Mouse (Mus musculus) CH12.LX (cell line): ENCODE results near the gene Car1. TPM values are rescaled to one million over a fixed set of nuclear protein-coding genes. Genes with fewer than 3 reads are reported as not detected.
"Not testable (repeated sequence)": the region's sequence is repeated elsewhere in the genome, so short reads cannot be mapped to it uniquely, and the experiment has no call there.

ENCODE experiments used
- DNase-seq: peaks from one replicate; pipeline ENCODE4 v3.0.0-alpha.2; 2013; ENCODE audit errors: extremely low read depth
- H3K27ac ChIP-seq: 2 replicates; pipeline ENCODE4 v1.5.1; 2012; ENCODE audit warnings: low read depth, mild to moderate bottlenecking, control low read depth, moderate library complexity; ENCODE audit not compliant: insufficient read depth
- H3K27me3 ChIP-seq: replicated peaks from 2 replicates; pipeline ENCODE3; 2012; ENCODE audit warnings: inconsistent platforms
- H3K36me3 ChIP-seq, 2 experiments: replicated peaks in 1 of 2; 2 replicates each; pipeline versions ENCODE3 to v1.6.1; 2012; ENCODE audit warnings: inconsistent platforms in 1 of 2, low read length in 1 of 2, mild to moderate bottlenecking in 1 of 2, mixed read lengths in 1 of 2, moderate library complexity in 1 of 2; ENCODE audit not compliant: control insufficient read depth in 1 of 2, insufficient read depth in 1 of 2
- H3K4me1 ChIP-seq, 2 experiments: 2 replicates each; pipeline ENCODE4 v1.6.1; 2012; ENCODE audit warnings: inconsistent platforms in 1 of 2, moderate library complexity in 1 of 2; ENCODE audit not compliant: insufficient read depth in 2 of 2, control insufficient read depth in 1 of 2
- H3K4me2 ChIP-seq: 2 replicates; pipeline ENCODE4 v1.6.1; 2012; ENCODE audit warnings: low read depth, mild to moderate bottlenecking, control low read depth; ENCODE audit not compliant: poor library complexity, insufficient read depth, severe bottlenecking
- H3K4me3 ChIP-seq, 3 experiments: fragments of 150-350 bp in 1 of 3; sonication (generic) in 1 of 3; replicated peaks in 1 of 3; 2 replicates each; pipeline versions ENCODE3 to v1.5.1; 2011 to 2012; ENCODE audit warnings: low read depth in 2 of 3, low read length in 2 of 3, mild to moderate bottlenecking in 2 of 3, moderate library complexity in 2 of 3, control low read depth in 1 of 3, improper control_type of control experiment in 1 of 3, inconsistent platforms in 1 of 3, mixed read lengths in 1 of 3; ENCODE audit not compliant: poor library complexity in 1 of 3
- H3K79me2 ChIP-seq: replicated peaks from 2 replicates; pipeline ENCODE4 v1.6.1; 2012; ENCODE audit warnings: mild to moderate bottlenecking, moderate library complexity; ENCODE audit not compliant: control insufficient read depth, poor library complexity, insufficient read depth, severe bottlenecking; ENCODE audit errors: extremely low read depth
- H3K9ac ChIP-seq: 2 replicates; pipeline ENCODE4 v1.6.1; 2012; ENCODE audit warnings: low read depth, mild to moderate bottlenecking, control low read depth, moderate library complexity; ENCODE audit not compliant: insufficient read depth
- H3K9me3 ChIP-seq: replicated peaks from 2 replicates; pipeline ENCODE3; 2012; ENCODE audit warnings: low read length, inconsistent platforms, mixed read lengths
- BHLHE40 ChIP-seq: IDR thresholded peaks from 2 replicates; pipeline ENCODE4 v1.6.1; 2011; ENCODE audit warnings: mild to moderate bottlenecking, low read depth, low read length, improper control_type of control experiment
- ELF1 ChIP-seq: IDR thresholded peaks from 2 replicates; pipeline ENCODE4 v1.6.1; 2014; ENCODE audit warnings: low read depth, mild to moderate bottlenecking, inconsistent platforms, low read length, improper control_type of control experiment
- EP300 ChIP-seq: IDR thresholded peaks from 2 replicates; pipeline ENCODE4 v1.6.1; 2011; ENCODE audit warnings: low read length, improper control_type of control experiment
- ETS1 ChIP-seq: conservative IDR thresholded peaks from 2 replicates; pipeline ENCODE4 v1.6.1; 2012; ENCODE audit warnings: low read depth, mild to moderate bottlenecking, inconsistent platforms, low read length, improper control_type of control experiment, moderate library complexity
- GABPA ChIP-seq: IDR thresholded peaks from 2 replicates; pipeline ENCODE4 v1.6.1; 2012; ENCODE audit warnings: low read depth, low read length, improper control_type of control experiment, inconsistent platforms; ENCODE audit not compliant: insufficient replicate concordance
- IRF4 ChIP-seq: IDR thresholded peaks from 2 replicates; pipeline ENCODE4 v1.6.1; 2014; ENCODE audit warnings: low read depth, mild to moderate bottlenecking, inconsistent platforms, low read length, improper control_type of control experiment
- JUN ChIP-seq: IDR thresholded peaks from 2 replicates; pipeline ENCODE4 v1.6.1; 2011; ENCODE audit warnings: low read depth, mild to moderate bottlenecking, low read length, improper control_type of control experiment, moderate library complexity; ENCODE audit not compliant: insufficient read depth
- JUND ChIP-seq: conservative IDR thresholded peaks from 2 replicates; pipeline ENCODE4 v1.6.1; 2011; ENCODE audit warnings: low read depth, low read length, improper control_type of control experiment
- KAT2A ChIP-seq: IDR thresholded peaks from 2 replicates; pipeline ENCODE4 v1.6.1; 2012; ENCODE audit warnings: low read length, improper control_type of control experiment, inconsistent platforms; ENCODE audit not compliant: insufficient replicate concordance
- MAX ChIP-seq: IDR thresholded peaks from 2 replicates; pipeline ENCODE4 v1.6.1; 2011; ENCODE audit warnings: low read length, improper control_type of control experiment
- MAZ ChIP-seq: IDR thresholded peaks from 2 replicates; pipeline ENCODE4 v1.6.1; 2012; ENCODE audit warnings: low read depth, mild to moderate bottlenecking, inconsistent platforms, low read length, improper control_type of control experiment, moderate library complexity
- MEF2A ChIP-seq: IDR thresholded peaks from 2 replicates; pipeline ENCODE4 v1.6.1; 2014; ENCODE audit warnings: low read depth, mild to moderate bottlenecking, inconsistent platforms, low read length, improper control_type of control experiment, borderline replicate concordance
- MXI1 ChIP-seq: IDR thresholded peaks from 2 replicates; pipeline ENCODE4 v1.6.1; 2011; ENCODE audit warnings: mild to moderate bottlenecking, low read depth, low read length, improper control_type of control experiment
- MYC ChIP-seq: IDR thresholded peaks from 2 replicates; pipeline ENCODE4 v1.6.1; 2011; ENCODE audit warnings: low read depth, mild to moderate bottlenecking, improper control_type of control experiment, low read length
- NELFE ChIP-seq: IDR thresholded peaks from 2 replicates; pipeline ENCODE4 v1.6.1; 2011; ENCODE audit warnings: low read depth, low read length, improper control_type of control experiment
- NRF1 ChIP-seq: IDR thresholded peaks from 2 replicates; pipeline ENCODE4 v1.6.1; 2014; ENCODE audit warnings: low read depth, mild to moderate bottlenecking, inconsistent platforms, low read length, improper control_type of control experiment, moderate library complexity
- PAX5 ChIP-seq: IDR thresholded peaks from 2 replicates; pipeline ENCODE4 v1.6.1; 2012; ENCODE audit warnings: low read length, inconsistent platforms, mixed read lengths
- RCOR1 ChIP-seq: conservative IDR thresholded peaks from 2 replicates; pipeline ENCODE4 v1.6.1; 2012; ENCODE audit warnings: low read depth, mild to moderate bottlenecking, inconsistent platforms, low read length, improper control_type of control experiment
- TCF12 ChIP-seq: IDR thresholded peaks from 2 replicates; pipeline ENCODE4 v1.6.1; 2014; ENCODE audit warnings: low read depth, mild to moderate bottlenecking, inconsistent platforms, low read length, improper control_type of control experiment
- UBTF ChIP-seq: IDR thresholded peaks from 2 replicates; pipeline ENCODE4 v1.6.1; 2012; ENCODE audit warnings: low read depth, mild to moderate bottlenecking, inconsistent platforms, low read length, improper control_type of control experiment, moderate library complexity
- USF1 ChIP-seq: IDR thresholded peaks from 2 replicates; pipeline ENCODE4 v1.6.1; 2014; ENCODE audit warnings: low read depth, mild to moderate bottlenecking, inconsistent platforms, low read length, improper control_type of control experiment
- USF2 ChIP-seq: conservative IDR thresholded peaks from 2 replicates; pipeline ENCODE4 v1.6.1; 2011; ENCODE audit warnings: low read depth, low read length, improper control_type of control experiment
- ZKSCAN1 ChIP-seq: IDR thresholded peaks from 2 replicates; pipeline ENCODE4 v1.6.1; 2012; ENCODE audit warnings: low read depth, inconsistent platforms, low read length, improper control_type of control experiment, borderline replicate concordance
- ZNF384 ChIP-seq: IDR thresholded peaks from 2 replicates; pipeline ENCODE4 v1.6.1; 2012; ENCODE audit warnings: low read depth, low read length, improper control_type of control experiment, inconsistent platforms
- dilution Hi-C: fragments of 300-500 bp; cut with MboI; formaldehyde crosslinking; loops from 2 replicates; pipeline ENCODE4 v1.14.3; 2020; ENCODE audit warnings: low sequenced_read_pairs; ENCODE audit not compliant: extremely low pct_unique_long_range_greater_than_20kb, extremely low pct_ligation_motif_present
- in situ Hi-C: fragments of 300-500 bp; cut with MboI; formaldehyde crosslinking; loops from 3 replicates; pipeline ENCODE4 v1.14.3; 2019; ENCODE audit warnings: low sequenced_read_pairs, low pct_ligation_motif_present, low pct_unique_long_range_greater_than_20kb, mixed read lengths
- polyA plus RNA-seq: library from polyadenylated mRNA; unstranded; fragments of >175 nt; gene quantifications from 2 replicates; pipeline ENCODE4 v1.2.1, GENCODE M21; 2012; ENCODE audit warnings: low read depth; ENCODE audit not compliant: insufficient read length
- total RNA-seq, 2 experiments: library from RNA; depleted of rRNA; stranded (reverse); fragments of 300-350 nt in 1 of 2; fragments of >200 nt in 1 of 2; gene quantifications; 2 replicates each; pipeline ENCODE4 v1.2.3; 2012 to 2014

Gene Car1
- total and polyA plus RNA-seq, 3 experiments = 0.26 TPM; not detected in 2

- no peak for DNase-seq
- Histone ChIP-seq H3K27me3 (no peaks in the 10 kb centered on the region), H3K4me1 (no peaks in the 10 kb centered on the region), H3K4me3 (no peak overlapping the region), H3K27ac (no peak overlapping the region), H3K9me3 (no peaks in the 10 kb centered on the region), H3K79me2 (no peaks in the 10 kb centered on the region), H3K9ac (no peak overlapping the region), H3K4me2 (no peak overlapping the region), H3K36me3 (no peaks in the 10 kb centered on the region)
- TF ChIP-seq NELFE (no peak), MAX (no peak), JUN (no peak), KAT2A (no peak), RCOR1 (no peak)
- in situ Hi-C loops (no loop called here), dilution Hi-C loops (no loop called here)
Observed at GRCm38 (mm10) chr3:14786551-14787079, 21.6 kb downstream of the Car1 start.

GRCm38 (mm10) chr3:14785353-14785752, 22.8 kb downstream of the Car1 start:
- H3K4me1 ChIP-seq = no peaks in the 10 kb centered on the region
- H3K36me3 ChIP-seq = no peaks in the 10 kb centered on the region
- no peak overlapping the region for H3K4me2 ChIP-seq
- no peak for DNase-seq
- H3K79me2 ChIP-seq = no peaks in the 10 kb centered on the region
- H3K27me3 ChIP-seq = no peaks in the 10 kb centered on the region
- no peaks in the 10 kb centered on the region for H3K9me3 ChIP-seq
- no peak overlapping the region for H3K9ac ChIP-seq
- H3K27ac ChIP-seq = no peak overlapping the region
- no peak for TF ChIP-seq USF1
- no peak for TF ChIP-seq UBTF
- no peak for TF ChIP-seq ZKSCAN1
- TF ChIP-seq IRF4 = no peak
- no peak for TF ChIP-seq PAX5
- TF ChIP-seq BHLHE40 = no peak
- TF ChIP-seq ZNF384 = no peak
- no peak for TF ChIP-seq MYC
- no peak for TF ChIP-seq NRF1
- no peak for TF ChIP-seq MXI1
- TF ChIP-seq EP300 = no peak
- TF ChIP-seq ETS1 = no peak
- no peak for TF ChIP-seq MAZ
- TF ChIP-seq MEF2A = no peak
- no peak for TF ChIP-seq TCF12
- no peak for TF ChIP-seq JUND
- TF ChIP-seq ELF1 = no peak
- no peak for TF ChIP-seq GABPA
- TF ChIP-seq USF2 = no peak
- TF ChIP-seq, all 38 proteins: peak for 0
- no peak overlapping the region for H3K4me3 ChIP-seq
- dilution Hi-C loops (no loop called here), in situ Hi-C loops (no loop called here)

GRCm38 (mm10) chr3:14783198-14783597, 25.0 kb downstream of the Car1 start:
- H3K27me3 ChIP-seq, H3K27ac ChIP-seq, DNase-seq, dilution Hi-C loops, H3K9me3 ChIP-seq, H3K4me2 ChIP-seq, H3K4me1 ChIP-seq, H3K4me3 ChIP-seq, in situ Hi-C loops, H3K9ac ChIP-seq, H3K36me3 ChIP-seq, H3K79me2 ChIP-seq: not testable (repeated sequence)
